Comparison of ENCODE assay signal across 8 mouse cellular contexts in genomic region chr13:37468304-37469178, GRCm38 (mm10).
A peak's percentile ranks its signal among the peaks of the same experiment; 100 is the strongest.
DNase-seq lines count a peak whose midpoint lies in the region; ATAC-seq and TF ChIP-seq lines count a peak whose summit lies in the region.

No protein-coding gene starts in this region.

- no peak for TF ChIP-seq CTCF in heart, adult 2 months (IDR thresholded peaks at IDR 0.05)

- no peaks in the 10 kb centered on the region for H3K36me3 ChIP-seq in heart, adult 2 months (ENCODE audit: control insufficient read depth, insufficient read depth, low read length)
- H3K36me3 ChIP-seq in hindbrain, embryonic 16.5 days (ENCODE audit: control insufficient read depth, insufficient read depth, low read length): no peaks in the 10 kb centered on the region
- H3K36me3 ChIP-seq in midbrain, embryonic 11.5 days (ENCODE audit: control insufficient read depth, insufficient read depth, low read length): no peaks in the 10 kb centered on the region

- WGBS in heart, adult 2 months: 80% methylated on average over 17 of the region's 17 CpGs
- 47% methylated on average over 17 of the region's 17 CpGs for WGBS in hindbrain, embryonic 16.5 days
- WGBS in midbrain, embryonic 11.5 days: 55% methylated on average over 17 of the region's 17 CpGs

- H3K4me2 ChIP-seq in hindbrain, embryonic 16.5 days (ENCODE audit: low read length): peak overlapping the region; percentile 13; the same call in 1 of the 2 replicates
- H3K4me2 ChIP-seq in midbrain, embryonic 11.5 days: 0 out of 2 replicates have a peak overlapping the region, but pooled peaks have one; percentile 1

- H3K4me1 ChIP-seq in heart, adult 2 months (ENCODE audit: control insufficient read depth, insufficient read depth, low read length): peaks cover 1% of the 10 kb centered on the region; the same call in 1 of the 2 replicates
- peaks cover 9% of the 10 kb centered on the region for H3K4me1 ChIP-seq in hindbrain, embryonic 16.5 days (ENCODE audit: control insufficient read depth, insufficient read depth, low read depth, low read length)
- H3K4me1 ChIP-seq in midbrain, embryonic 11.5 days (ENCODE audit: control insufficient read depth, insufficient read depth, low read length): no peaks in the 10 kb centered on the region

- no peak overlapping the region for H3K4me3 ChIP-seq in heart, adult 2 months
- H3K4me3 ChIP-seq in hindbrain, embryonic 16.5 days (ENCODE audit: low read length): no peak overlapping the region
- no peak overlapping the region for H3K4me3 ChIP-seq in midbrain, embryonic 11.5 days (ENCODE audit: low read depth, low read length)

- H3K79me2 ChIP-seq in heart, adult 2 months (replicated peaks; ENCODE audit: control insufficient read depth, insufficient read depth, low read length): no peaks in the 10 kb centered on the region

- no peak for TF ChIP-seq POLR2A in heart, adult 2 months (IDR thresholded peaks at IDR 0.05; ENCODE audit: insufficient read depth, low read depth, low read length)

- H3K9ac ChIP-seq in heart, adult 2 months (ENCODE audit: low read depth, low read length): no peak overlapping the region
- H3K9ac ChIP-seq in hindbrain, embryonic 16.5 days (ENCODE audit: low read depth, low read length): peak overlapping the region; percentile 42; the same call in 1 of the 2 replicates
- H3K9ac ChIP-seq in midbrain, embryonic 11.5 days (ENCODE audit: low read length): no peak overlapping the region

- DNase-seq in heart, adult 2 months: no peak
- DNase-seq in heart, postnatal 14 days: no peak
- DNase-seq in adipocyte (ENCODE audit: low spot score): peak; percentile 75
- no peak for DNase-seq in midbrain, embryonic 11.5 days (ENCODE audit: low spot score, missing footprints)
- no peak for DNase-seq in thymus, postnatal 25 days
- DNase-seq in cerebellum, adult 11-12 months: no peak
- no peak for DNase-seq in layer of hippocampus, postnatal 10 days (ENCODE audit: low spot score in 2 of 2)

- H3K27me3 ChIP-seq in heart, adult 2 months (ENCODE audit: control insufficient read depth, insufficient read depth, low read length): no peaks in the 10 kb centered on the region
- H3K27me3 ChIP-seq in hindbrain, embryonic 16.5 days (replicated peaks; ENCODE audit: control insufficient read depth, insufficient read depth, low read length): no peaks in the 10 kb centered on the region
- H3K27me3 ChIP-seq in midbrain, embryonic 11.5 days (ENCODE audit: control insufficient read depth, insufficient read depth, low read length): no peaks in the 10 kb centered on the region; the same call in none of the 2 replicates

- H3K27ac ChIP-seq in heart, adult 2 months: peak overlapping the region; percentile 60
- H3K27ac ChIP-seq in hindbrain, embryonic 16.5 days (ENCODE audit: low read depth, low read length): peak overlapping the region; percentile 44; the same call in 1 of the 2 replicates
- no peak overlapping the region for H3K27ac ChIP-seq in midbrain, embryonic 11.5 days (ENCODE audit: low read depth, low read length)

- no peak for TF ChIP-seq EP300 in heart, adult 2 months (IDR thresholded peaks at IDR 0.05; ENCODE audit: insufficient read depth, low read depth, low read length)

- intact Hi-C loops in heart, adult 2 months (cut with DNase I): loop anchor here (5.0 kb wide), 2 partner anchors 154 to 474 kb away; no protein-coding TSS in a partner anchor
- intact Hi-C loops in heart, postnatal 14 days (cut with DNase I): loop anchor here (5.0 kb wide), 2 partner anchors 359 to 474 kb away; no protein-coding TSS in a partner anchor

- ATAC-seq in hindbrain, embryonic 16.5 days: peak; percentile 65; the same call in 1 of the 2 replicates
- ATAC-seq in midbrain, embryonic 11.5 days (ENCODE audit: low FRiP score): no peak

- H3K9me3 ChIP-seq in hindbrain, embryonic 16.5 days (ENCODE audit: control insufficient read depth, low read length): no peaks in the 10 kb centered on the region
- H3K9me3 ChIP-seq in midbrain, embryonic 11.5 days (ENCODE audit: control insufficient read depth, low read length): no peaks in the 10 kb centered on the region
